Mouse (Mus musculus): ENCODE results near the gene Pdk2.

The Pdk2 gene

DNA sequence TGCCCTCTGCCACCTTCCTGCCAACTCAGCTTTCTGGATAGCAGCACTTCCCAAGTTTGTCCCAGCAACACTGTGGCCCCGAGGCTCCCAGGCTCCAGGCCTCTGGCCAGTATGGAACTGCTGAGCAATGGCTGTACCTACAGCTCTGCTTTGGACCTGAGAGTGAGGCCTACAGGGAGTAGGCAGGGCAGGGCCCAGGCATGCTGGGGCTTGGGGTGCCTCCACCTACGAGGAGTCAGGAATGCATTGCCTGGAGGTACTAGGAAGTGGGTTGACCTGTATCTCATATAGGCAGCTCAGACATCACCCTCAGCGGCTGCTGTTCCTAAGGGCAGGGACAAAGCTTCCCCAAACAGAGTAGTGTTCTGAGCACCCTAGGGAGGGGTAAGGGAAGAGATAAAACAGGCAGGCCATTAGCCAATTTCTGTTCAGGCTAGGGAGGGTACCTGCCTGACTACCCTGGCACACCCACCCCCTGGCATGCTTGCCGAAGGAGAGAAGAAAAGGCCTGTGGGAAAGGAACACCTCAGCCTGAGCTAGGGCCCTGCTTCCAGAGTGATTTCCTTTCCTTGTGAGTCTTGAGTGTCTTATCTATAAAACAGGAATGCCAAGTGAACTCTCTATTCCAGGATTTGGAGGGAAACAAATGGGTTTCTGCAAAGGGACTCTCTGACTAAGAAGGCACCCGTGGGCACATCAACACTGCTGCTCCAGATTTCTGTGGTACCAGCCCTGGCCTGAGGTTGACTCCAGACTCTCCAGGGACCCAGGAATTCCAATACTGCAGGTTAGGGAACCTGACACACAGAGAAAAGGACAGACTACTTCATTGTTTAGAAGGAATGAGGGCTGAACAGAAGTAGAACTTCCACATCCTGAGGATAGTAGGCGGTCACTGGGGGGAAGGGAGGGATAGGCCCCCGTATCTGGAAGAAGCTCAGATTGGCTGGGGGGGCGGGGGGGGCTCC, 29.3 kb upstream of the Pdk2 start:
- DNase-seq (ENCODE audit: low spot score), result no peak

DNA sequence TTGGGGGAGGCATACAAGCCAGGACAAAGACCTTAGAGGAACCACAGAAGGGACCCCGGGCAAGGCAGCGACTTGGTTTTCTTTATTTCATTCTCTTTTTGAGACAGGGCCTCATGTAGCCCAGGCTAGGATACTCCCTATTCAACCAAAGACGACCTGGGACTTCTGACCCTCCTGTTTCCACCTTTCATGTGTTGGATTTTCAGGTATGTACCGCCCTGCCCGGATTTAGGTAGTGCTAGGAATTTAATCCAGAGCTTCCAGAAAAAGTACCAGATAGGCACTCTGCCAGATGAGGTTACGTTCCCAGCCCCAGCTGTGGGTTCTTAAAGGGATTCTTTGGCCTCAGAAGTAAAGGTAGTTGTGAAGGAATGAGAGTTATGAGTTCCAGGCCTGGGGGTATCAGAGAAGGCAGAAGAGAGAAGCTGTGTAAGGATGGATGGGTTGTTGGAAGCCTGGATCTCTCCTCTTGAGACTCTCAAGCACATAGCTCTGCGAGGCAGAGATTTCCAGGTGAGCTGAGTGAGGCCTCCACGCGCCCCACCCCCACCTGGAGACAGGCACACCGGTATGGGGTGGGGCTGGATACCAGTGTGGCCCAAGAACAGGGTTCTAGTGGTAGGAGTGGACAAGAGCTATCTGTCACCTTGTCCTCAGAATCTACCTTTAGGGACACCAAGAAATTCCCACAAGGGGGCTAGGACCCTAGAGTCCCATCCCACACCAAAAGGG, 28.2 kb upstream of the Pdk2 start:
- no peak for DNase-seq (ENCODE audit: low spot score)

DNA sequence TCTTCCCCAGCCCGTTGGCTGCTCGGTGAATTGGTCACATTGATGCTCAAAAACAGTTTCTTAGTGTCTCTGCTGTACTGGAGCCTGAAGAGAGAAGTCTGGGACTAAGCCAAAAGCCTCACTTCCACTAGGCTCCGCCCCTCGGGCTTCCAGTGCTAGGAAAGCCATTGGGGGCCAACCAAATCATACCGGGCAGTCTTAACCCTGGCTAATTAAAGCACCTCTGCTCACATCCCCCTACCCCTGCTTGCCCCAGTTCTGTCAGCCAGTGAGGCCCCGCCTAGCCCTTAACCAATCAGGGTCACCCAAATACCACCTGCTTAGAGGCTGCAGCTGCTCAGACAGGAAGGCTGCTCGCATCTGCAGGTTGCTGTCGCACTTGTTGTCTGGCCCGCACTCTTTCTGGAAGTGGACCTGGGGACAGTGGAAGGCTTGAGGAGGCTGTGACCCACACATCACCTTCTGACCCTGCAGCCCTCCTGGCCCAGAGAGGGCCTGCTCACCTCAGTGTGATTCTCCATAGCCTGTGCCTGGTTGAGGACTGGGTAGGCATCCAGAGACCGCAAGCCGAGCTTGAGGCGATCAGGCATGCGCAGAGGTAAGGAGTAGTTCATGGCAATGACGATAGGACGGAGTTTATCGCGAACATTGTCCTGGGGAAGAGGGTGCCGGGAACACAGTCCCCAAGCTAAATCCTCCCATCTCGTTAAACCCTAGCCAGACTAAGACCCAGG, 15.8 kb upstream of the Pdk2 start:
- no peak for DNase-seq (ENCODE audit: low spot score)

DNA sequence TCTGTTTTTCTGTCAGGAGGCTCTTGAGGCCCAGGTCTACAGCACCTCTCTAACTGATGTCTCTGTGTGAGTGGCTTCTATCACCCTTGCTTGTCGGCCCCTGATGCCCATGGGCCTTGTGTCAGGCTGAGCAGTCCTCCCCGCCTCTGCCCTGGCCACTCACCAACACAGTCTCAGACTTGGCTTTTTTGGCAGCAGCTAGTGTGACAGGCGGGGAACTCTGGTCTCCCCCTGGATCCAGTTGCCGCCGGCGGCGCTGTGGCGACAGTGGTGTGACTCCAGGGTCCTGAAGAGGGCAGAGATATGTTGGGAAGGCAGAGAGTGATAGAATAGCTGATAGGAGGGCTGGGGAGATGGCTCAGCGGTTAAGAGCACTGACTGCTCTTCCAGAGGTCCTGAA, 11.9 kb upstream of the Pdk2 start:
- no peak for DNase-seq (ENCODE audit: low spot score)

DNA sequence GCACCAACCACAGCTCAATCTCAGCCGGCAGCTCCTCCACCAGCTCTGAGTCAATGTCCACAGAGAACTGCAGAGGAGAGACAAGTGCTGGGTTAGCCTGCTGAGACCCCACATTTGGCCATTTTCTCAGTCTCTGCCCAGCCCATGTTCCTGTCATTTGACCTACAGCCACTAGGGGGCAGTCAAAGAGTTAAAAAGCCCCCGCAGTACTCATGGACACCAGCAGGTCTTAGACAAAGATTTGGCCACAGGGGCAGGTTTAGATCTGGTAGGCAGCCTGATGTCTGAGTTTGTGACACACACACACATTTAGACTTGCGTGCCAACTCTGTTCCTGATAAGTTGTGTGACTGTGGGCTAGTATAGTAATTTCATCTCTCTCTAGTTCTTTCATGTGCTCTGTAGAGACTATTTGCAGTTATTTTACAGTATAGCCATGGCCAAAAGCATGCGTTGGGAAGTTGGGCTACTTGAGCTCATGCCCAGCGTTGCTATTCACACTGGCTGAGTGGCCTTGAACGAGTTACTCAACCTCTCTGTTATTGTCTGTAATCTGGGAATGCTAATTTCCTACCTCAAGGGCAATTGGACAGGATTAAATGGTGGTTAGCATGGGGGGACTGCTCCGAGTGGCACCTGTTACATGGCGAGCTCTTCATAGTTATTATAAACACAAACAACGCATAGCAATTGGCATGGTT, 6.0 kb upstream of the Pdk2 start:
- no peak for DNase-seq (ENCODE audit: low spot score)

DNA sequence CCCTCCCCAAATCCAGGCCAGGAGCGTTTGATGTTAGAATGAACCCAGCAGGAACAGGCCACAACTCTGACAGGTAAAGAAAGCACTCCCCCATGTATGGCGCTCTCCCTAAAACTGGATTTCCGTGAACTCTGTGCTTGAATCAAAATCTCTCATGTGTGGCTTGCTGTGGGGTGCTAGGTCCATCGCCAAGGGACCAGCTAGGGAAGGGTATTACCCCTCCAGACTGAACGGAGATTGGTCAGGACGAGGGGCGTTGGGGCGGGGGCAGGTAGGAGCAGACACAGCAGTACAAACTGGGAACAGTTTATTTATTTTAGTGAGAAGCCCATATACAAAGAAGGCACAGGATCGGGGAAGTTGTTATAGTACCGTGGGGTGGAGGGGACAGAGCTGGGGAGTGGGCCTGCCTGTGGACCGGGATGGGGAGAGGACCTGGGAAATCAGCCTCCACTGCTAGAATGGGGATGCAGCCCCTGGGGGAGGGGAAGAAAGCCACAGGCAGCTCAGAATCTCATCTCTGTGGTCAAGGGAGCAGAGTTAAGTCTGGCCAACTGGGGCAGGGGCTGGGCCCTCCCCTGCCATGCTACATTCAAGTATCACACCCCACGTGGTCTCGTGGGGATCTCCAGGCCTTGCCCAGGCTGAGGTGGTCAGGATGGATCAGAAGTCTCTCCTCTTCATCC, 3.2 kb upstream of the Pdk2 start:
- no peak for DNase-seq (ENCODE audit: low spot score)

DNA sequence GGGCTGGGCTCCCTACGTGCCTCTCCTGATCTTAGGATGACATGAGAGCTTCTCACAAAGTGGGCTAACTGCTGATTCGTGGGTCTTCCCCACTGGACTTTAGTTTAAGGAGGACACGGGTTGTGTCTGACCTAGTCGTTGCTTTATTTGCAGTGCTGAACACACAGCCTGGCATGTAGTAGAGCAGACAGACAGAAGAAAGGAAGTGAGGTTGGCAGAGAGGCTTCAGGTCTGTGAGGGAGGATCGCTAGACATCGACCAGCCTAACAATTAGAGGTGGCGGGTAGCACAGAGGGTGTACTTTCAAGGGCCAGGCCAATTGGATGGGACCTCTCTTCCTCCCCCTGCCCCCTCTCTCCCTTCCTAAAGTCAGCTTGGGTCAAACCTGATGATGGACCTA, 2.5 kb upstream of the Pdk2 start:
- no peak for DNase-seq (ENCODE audit: low spot score)

DNA sequence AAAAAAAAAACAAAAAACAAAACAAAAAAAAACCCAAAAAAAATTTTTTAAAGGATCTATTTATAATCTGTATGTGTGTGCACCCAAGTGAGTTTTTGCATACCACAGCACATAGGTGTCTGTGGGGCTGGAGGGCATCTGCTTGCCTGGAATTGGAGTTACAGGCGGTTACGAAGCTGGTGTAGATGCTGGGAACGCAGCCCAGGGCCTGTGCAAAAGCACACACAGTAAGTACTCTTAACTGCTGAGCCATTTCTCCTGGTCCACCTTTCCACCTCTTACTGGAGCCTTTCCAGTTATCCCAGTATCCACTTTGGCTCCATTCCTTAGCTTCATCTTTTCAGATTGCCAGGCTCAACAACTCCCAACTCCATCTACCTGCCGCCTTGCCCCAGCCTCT, 1.9 kb upstream of the Pdk2 start:
- no peak for DNase-seq (ENCODE audit: low spot score)

DNA sequence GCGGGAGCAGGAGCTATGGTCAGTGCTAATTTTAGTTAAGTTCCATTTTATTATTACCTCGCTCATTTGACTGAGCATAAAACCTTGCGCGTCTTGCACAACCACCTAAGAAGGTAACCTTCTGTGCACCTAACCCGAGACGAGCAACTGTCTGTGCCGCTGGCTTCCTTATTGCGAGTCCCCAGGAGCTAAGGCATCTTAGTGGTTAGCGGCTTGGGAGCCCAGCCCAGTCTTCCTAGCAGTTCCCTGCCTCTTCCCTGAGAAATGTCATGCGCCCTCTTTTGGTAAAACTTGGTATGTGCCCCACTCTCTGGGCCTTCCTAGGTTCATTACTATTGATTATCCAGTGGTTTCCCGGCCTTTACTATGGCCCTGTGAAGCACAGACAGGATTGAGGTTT, 942 bp upstream of the Pdk2 start:
- peak; percentile 67 for DNase-seq (ENCODE audit: low spot score)

DNA sequence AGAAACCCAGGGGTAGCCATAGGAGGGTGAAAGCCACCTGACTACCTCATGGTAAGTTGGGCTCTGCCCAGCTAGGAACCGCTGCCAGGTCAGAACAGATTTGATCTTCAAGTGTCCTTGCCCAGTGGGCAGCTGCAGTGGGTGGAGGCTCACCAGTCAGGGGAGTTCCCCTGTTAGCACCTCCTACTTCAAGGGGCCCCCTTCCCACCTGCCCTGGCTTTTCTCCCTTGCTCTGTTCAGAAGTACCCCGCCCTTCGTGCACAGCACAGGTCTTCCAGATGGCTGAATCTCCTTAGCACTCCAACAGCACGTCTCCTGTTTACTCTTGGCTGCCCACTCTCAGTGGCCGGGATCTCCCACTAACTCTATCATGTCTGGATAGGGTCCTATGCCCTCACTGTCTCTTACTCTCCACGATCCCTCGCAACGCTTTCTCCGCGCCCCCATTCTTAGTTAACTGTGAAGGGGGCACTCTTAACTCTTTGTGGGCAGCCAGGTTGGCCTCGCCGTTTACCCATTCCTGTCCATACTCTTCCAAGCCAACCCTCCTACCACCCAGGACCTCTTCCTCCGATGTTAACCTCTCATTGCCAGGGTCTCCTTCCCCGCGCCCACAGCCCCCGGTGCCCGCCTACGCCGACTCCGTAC, 539 bp downstream of the Pdk2 start:
- DNase-seq (ENCODE audit: low spot score), result peak; percentile 19

DNA sequence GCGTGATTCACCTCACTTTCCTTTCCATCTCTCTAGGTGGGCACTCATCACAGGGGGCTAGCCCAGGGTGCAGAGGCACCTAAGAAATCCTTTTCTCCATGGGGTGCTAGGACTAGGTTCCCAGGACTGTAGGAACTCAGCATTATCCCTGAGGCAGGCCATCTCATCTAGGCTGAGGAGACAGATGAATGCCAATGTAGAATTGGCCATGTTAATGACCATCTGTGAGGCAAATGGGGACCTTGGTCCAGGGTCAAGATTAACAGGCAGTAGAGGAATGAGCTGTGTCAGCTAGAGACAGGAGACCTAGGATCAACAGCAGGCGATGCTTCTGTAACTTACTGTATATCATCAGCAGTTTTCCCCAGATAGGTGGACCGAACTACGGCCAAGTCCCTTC, 1.4 kb downstream of the Pdk2 start:
- no peak for DNase-seq (ENCODE audit: low spot score)

DNA sequence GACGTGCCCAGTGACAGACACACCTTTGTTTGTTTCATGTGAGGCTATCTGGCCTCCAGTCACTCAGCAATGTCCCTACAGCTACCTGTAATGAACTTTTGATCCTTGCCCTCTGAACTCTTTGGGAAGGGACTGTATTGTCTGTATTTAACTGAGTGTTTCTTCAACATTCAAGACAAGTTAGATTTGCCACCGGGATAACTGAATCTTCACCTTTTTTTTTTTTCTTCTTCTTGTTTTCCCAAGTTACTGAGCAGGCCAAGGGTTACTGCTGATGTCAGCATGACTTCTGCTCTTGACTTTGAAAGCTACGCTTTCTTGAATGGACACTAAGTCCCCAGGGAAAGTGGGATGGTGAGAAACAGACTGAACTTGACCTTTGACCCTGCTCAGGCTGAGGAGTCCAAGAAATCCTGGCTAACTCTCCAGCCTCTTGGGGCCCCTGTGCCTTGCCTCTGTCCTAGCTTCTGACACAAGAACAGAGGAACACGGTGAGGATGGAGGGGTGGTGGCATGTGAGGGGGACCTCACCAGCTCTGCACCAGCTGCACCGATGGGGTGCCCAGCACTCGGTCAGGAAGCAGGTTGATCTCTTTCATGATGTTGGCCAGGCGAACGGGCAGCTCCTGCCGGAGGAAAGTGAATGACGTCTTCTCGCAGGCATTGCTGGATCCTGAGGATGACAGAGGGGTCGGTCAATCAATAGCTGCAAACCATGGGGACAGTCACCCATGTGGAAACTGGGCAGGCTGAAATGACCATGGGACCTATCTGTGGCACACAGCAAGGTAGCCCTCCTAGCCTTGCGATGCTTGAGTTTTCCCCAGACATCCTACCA, 2.1 kb downstream of the Pdk2 start:
- no peak for DNase-seq (ENCODE audit: low spot score)

DNA sequence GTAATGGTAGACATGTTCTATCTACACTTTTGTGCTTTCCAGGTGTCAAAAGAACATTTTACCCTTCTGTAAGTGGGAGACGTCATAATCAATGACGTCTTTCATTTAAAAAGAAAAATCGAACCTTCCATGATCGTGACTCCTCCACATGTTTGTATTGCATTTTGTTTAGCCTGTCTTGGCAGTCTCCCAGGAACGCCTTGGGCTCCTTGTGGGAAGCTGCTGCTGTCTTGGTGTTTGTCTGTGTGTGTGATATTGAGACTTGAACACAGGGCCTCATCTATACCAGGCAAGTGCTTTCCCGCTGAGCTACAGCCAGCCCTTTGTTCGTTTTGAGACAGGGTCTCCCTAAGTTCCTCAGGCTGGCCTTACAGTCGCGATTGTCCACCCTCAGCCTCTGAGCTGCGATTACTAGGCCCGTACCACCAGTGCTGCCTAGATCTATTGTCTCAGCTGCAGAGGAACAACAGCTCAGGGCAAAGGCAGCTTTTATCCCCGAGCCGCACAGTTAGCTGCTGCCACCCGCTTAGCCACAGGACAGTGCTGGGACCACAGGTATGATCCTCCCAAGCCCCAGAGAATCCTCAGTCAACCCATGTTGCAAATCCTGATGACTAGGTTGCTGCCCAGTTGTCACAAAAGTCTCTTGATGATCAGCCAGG, 2.9 kb downstream of the Pdk2 start:
- no peak for DNase-seq (ENCODE audit: low spot score)

DNA sequence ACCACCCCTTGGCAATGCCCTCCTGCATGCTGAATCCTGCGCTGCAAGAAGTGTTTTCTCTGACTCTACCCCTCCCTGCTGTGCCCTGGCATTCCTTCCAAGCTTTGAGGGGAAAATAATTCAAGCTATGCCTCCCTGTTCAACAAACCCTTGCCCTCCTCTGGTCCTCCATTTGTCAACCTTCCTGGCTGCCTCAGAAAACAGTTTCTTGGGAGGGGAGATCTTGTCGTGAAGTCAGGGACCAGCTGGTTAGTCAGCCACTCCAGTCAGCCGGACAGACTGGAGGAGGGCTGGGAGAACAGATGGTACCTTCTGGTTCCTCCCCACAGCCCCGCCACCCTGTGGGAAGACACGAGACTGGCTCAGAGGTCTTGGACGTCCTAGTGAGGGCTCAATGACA, 3.8 kb downstream of the Pdk2 start:
- no peak for DNase-seq (ENCODE audit: low spot score)

DNA sequence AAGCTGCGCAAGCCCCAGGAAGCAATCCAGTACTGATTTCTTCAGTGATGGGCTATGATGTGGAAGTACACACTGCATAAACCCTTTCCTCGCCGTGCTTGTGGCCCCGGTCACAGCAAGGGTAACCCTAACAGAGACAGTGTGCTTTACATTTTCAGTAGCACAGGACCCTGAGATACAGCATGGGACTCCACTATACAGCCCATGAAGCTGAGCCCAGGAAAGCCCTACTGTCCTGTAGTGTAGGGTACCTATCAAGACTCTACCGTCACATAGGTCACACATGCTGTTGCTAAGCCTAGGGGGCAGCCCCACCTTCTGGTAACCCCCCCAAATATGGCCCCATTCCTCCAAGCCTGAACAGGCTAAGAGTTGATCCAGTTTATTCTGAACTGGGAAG, 4.6 kb downstream of the Pdk2 start:
- no peak for DNase-seq (ENCODE audit: low spot score)

DNA sequence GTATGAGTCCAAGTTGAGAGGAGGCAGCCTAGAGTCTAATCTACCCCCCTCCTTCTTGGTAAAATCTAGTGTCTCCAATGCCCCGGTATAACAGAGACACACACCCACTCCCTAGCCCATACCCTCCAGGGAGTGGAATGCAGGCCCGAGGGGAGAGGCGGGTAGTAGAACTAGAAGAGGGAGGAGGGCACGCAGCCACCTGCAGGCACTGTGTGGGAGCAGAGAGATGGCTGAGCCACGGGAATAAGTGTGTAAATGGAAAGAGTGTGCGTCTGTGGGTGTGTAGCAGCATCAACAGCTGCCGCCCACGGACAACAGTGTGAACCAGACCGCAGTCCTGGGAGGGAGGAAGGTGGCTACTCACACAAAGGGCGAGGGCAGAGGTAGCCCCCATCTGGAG, 6.3 kb downstream of the Pdk2 start:
- no peak for DNase-seq (ENCODE audit: low spot score)

DNA sequence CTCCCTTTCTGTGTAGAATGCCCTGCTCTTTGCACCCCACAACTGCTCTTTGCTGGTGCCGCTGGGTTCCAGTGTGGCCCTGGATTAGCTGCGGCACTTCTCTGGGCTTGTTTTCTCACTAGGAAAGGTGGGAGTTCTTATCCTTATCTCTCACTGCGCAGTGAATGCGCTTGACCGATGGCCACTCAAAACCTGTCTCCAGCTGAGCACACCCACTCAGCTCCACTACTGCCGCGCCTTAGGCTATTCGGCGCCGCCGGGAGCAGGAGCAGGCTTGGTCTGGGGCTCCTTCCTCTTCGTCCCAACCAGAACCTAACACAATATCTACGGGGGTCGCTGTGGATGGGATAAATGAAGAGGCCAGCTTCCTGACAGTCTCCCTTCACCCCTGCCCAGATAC, 7.5 kb downstream of the Pdk2 start:
- no peak for DNase-seq (ENCODE audit: low spot score)

DNA sequence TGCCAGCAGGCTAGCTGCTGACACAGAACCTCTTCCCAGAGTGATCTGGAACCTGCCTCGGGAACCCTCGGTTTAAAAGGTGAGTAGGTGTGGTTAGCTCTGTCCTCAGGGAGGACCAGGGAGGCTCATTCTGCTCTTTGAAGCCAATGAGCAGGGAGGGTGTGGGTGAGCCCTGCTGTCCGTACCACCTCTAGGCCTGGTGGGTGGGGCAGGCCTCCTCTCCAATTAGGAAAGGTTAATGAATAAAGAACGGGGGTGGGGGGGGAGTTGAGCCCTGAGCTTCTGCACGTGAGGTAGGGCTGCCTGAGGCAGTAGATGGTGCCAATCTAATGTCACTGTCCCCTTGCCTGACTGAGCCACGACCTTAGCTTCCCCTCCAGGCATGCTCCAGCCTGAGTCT, 8.2 kb downstream of the Pdk2 start:
- DNase-seq (ENCODE audit: low spot score), result no peak

DNA sequence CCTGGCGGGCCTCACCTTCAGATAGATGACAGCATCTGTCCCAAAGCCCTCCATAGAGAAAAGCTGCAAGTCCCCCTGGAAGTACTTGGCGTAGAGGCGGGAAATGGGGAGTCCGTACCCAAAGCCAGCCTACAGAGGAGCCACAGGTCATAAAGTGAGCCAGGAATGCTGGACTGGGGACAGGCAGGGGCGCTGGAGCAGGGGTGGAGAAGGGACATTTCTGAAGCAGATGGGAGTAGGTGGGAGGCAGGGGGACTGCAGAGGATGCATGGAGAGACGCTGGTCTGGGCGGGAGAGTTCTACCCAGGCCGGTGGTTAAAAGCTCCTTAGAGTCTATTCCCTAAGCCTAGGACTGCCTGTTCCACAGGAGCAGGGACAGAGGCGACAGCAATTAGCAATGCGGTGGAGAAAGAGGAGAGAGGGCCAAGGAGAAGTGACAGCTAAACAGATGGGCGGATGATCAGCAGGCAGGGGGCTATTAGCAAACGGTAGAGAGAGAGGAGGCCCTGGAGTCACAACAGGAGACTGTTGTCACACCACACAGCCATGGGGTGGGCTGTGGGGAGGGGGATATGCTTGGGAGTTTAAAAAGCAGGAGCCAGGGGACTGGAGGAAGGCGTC, 13.2 kb downstream of the Pdk2 start:
- DNase-seq (ENCODE audit: low spot score), result no peak
